Mouse (Mus musculus): ENCODE results near the gene Cebpe.

Gene Cebpe

GRCm38 (mm10) chr14:54676290-54676689 lies 35.7 kb downstream of the Cebpe start:
- DNase-seq (ENCODE audit: low read depth, low spot score), result no peak

GRCm38 (mm10) chr14:54674317-54674716 lies 37.7 kb downstream of the Cebpe start:
- DNase-seq (ENCODE audit: low read depth, low spot score), result no peak

- no peak for DNase-seq (ENCODE audit: low read depth, low spot score)
Measured at GRCm38 (mm10) chr14:54669381-54669780, 42.6 kb downstream of the Cebpe start.

GRCm38 (mm10) chr14:54664477-54665222 lies 47.3 kb downstream of the Cebpe start:
- no peak for DNase-seq (ENCODE audit: low read depth, low spot score)
